Mouse (Mus musculus): ENCODE results near the gene Elmo1. TPM values are rescaled to one million over a fixed set of nuclear protein-coding genes. Genes with fewer than 3 reads are reported as not detected.

Elmo1 gene
- polyA plus RNA-seq, 1 experiment from 2014 or later = 31.3 TPM

DNA sequence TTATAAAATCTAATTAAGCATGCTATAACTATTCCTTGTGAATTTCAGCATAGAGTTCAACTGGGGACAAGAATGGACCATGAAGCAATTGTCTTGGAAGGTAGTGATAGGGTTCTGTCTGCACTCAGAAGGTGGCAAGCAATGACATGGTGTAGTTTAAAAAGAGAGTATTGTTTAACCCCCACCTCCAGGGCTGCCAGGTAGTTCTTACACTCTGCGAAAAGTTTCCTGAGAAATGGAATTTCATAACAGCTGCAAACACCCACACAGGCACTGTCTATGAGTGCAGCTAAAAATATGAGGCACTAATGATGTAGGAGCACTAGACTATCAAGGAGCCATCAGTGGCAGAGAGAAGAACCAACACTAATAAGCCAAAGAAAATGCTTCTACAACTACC, 13.9 kb upstream of the Elmo1 start:
- WGBS (ENCODE audit: missing documents) = 90% methylated on average over 1 of the region's 1 CpGs
- H3K4me3 ChIP-seq (ENCODE audit: inconsistent target) = no peak overlapping the region
- no peak overlapping the region for H3K27ac ChIP-seq
- no peaks in the 10 kb centered on the region for H3K36me3 ChIP-seq (ENCODE audit: inconsistent target)
- H3K79me2 ChIP-seq (ENCODE audit: inconsistent target) = no peaks in the 10 kb centered on the region

DNA sequence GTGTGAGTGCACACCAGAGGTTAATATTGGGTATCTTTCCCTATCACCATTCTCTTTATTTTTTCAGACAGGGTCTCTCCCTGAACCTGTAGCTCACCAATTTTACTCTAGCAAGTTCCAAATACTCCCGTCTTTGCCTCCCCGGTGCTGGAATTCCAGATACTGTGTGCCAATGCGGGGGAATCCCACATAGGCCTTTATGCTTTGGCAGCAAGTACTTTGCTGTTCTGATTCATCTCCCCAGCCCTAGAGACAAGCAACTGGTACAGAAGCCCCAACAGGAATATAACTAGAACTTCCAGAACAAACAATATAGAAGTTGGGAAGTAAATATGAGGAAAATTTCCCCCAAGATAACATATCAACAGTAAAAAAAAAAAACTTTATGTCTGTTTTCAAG, 13.2 kb upstream of the Elmo1 start:
- no peak overlapping the region for H3K4me3 ChIP-seq (ENCODE audit: inconsistent target)
- H3K36me3 ChIP-seq (ENCODE audit: inconsistent target) = no peaks in the 10 kb centered on the region
- H3K79me2 ChIP-seq (ENCODE audit: inconsistent target) = no peaks in the 10 kb centered on the region
- WGBS (ENCODE audit: missing documents) = 97% methylated on average over 3 of the region's 3 CpGs
- no peak overlapping the region for H3K27ac ChIP-seq

DNA sequence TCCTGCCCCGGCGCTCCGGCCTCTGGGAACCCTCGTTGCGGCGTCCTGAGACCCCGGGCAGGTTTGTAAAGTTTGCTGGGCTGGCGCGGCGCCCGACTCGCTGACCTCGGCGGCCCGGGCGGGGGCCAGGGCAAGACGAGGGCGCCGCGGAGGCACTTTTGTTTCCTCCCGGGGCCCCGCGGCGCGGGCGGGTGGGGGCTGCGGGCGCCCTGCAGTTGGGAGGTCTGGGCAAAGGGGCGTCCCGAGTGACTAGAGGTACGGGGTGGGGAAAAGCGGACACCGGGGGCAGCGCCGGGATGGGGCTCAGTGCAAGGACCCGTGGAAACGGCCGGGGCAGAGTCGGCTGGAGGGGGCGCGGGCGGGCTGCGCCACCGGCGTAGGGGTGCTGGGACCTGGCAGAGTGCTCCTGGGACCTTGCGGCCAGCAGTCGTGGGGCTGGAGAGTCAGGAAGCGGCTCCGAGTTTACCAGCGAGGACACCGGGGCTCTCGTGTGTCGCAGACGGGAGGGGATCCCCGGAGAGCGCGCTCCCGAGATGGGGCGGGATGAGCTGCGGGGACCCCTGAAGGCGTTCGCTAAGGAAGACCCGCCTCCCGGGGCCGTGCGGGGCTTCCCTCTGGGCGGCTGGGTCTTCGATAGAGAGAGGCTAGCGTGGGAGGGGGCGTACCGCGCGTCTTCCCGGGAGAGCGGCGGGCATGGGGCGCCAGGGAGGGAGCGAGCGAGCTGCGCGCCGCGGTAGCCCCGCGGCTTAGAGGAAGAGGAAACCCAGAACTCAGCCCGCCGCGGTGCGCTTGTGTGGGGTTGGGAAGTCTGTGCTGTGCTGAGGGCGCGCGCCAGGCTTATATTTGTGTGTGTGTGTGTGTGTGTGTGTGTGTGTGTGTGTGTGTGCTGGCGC, 561 bp downstream of the Elmo1 start:
- no peaks in the 10 kb centered on the region for H3K36me3 ChIP-seq (ENCODE audit: inconsistent target)
- peaks cover 38% of the 10 kb centered on the region for H3K79me2 ChIP-seq (ENCODE audit: inconsistent target)
- peak overlapping the region; percentile 79 for H3K27ac ChIP-seq
- H3K4me3 ChIP-seq (ENCODE audit: inconsistent target) = peak overlapping the region; percentile 41
- WGBS (ENCODE audit: missing documents) = under 1% methylated on average over 83 of the region's 93 CpGs

DNA sequence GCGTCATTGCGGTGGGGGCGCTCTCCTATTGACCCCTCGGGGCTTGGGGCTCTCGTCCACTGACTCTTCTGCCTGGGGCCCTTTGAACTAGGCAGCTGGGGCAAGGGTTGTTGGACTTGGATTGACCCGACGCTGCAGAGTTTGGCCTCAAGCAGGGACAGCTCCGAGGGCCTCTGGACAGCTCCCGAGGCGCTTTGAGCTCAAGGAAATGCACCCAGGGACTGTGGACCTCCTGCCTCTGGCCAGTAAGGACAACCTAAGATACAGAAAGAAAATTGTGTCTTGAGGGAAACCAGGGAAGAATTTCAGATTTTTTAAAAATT, 1.2 kb downstream of the Elmo1 start:
- Histone ChIP-seq H3K4me3 (ENCODE audit: inconsistent target) (peak overlapping the region; percentile 41), H3K27ac (peak overlapping the region; percentile 79), H3K36me3 (ENCODE audit: inconsistent target) (no peaks in the 10 kb centered on the region), H3K79me2 (ENCODE audit: inconsistent target) (peaks cover 44% of the 10 kb centered on the region)
- under 1% methylated on average over 10 of the region's 10 CpGs for WGBS (ENCODE audit: missing documents)

DNA sequence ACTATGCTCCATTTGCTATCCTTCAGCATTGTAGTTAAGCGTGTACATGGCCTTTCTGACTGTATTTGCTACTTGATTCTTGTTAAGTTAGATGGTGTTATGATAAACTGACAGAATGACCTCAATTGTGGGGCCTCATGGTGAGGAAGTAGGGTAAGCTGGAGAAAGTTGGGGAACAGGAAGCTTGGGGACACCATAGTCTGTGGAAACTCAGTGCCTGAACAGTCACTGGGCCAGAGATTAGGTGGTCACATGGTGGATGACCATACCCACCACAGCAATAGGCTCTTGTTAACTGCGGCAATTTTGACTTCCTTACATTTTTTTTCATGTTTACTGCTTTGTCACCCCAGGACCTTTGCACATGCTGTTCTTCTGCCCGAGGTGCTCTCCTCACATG, 1.9 kb downstream of the Elmo1 start:
- H3K27ac ChIP-seq = peak overlapping the region; percentile 79
- no peaks in the 10 kb centered on the region for H3K36me3 ChIP-seq (ENCODE audit: inconsistent target)
- peaks cover 52% of the 10 kb centered on the region for H3K79me2 ChIP-seq (ENCODE audit: inconsistent target)
- 15% methylated on average over 2 of the region's 3 CpGs for WGBS (ENCODE audit: missing documents)
- no peak overlapping the region for H3K4me3 ChIP-seq (ENCODE audit: inconsistent target)

DNA sequence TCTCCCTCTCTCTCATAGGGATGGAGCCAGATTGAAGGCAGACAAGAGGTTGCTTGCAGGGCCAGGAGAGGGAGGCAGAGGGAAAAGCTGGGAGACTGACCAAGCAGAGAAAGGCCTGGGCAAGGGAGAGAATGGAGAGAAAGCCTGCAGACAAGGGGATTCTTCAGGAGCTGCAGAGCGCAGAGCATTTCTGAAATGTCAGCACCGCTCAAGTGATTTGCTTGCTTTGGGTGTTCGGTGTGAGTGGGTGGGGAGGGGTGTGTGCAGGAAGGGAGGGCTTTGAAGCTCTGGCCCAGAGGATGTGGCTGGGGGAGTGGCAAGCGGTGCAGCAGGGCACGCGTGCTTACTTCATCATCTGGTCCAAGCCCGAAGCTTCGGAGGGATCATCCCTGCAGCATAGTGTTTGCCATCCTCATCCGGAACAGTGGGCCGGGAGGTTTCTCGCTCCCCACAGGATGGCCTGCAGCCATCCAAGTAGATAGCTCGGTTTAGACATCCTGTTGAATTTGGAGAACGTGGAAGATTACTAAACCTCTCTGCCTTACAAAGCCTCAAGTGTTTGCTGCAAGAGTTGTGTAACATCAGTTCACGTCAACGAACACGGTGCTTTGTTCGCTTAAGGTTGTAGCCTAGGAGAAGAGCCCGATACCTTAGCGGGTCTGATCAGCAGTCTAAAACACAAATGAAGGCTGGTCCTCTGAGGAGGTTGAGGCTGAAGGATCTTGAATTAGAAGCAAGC, 3.1 kb downstream of the Elmo1 start:
- Histone ChIP-seq H3K4me3 (ENCODE audit: inconsistent target) (no peak overlapping the region), H3K27ac (peak overlapping the region; percentile 79), H3K79me2 (ENCODE audit: inconsistent target) (peaks cover 64% of the 10 kb centered on the region), H3K36me3 (ENCODE audit: inconsistent target) (no peaks in the 10 kb centered on the region)
- 14% methylated on average over 18 of the region's 19 CpGs for WGBS (ENCODE audit: missing documents)

DNA sequence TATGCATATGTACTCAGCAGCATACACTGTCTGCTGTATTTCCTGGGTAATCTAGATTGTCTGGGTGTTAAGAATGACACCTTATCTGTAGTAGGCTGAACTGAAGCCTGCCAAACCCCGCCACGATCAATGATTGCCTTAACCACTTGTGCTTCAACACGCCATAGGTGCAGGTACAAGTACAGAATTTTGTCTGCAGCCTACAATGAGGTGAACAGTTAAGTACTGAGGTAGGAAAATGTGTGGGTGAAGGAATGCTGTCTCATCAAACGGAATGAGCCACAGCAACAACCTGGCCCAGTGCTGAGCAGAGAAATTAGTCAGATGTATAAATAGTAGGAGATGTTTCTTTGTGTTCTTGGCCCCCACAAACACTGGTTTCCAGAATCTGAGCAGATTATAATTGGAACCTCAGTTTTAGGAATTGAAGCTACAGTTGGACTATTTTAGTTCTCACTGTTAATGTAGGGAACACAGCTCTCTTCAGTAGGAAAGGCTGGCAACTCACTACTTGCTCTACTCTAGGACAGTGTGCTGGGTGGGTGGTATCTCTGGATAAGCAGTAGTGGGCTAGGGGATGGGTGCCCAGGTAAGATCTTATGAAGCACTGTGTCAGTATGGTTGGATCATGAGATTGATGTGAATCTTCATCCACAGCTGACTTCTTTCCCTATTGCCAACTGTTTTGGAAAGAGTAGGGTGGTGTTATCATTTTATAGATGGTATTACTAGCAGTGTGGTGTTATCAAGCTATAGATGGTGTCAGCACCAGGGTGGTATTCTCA, 4.7 kb downstream of the Elmo1 start:
- no peak overlapping the region for H3K4me3 ChIP-seq (ENCODE audit: inconsistent target)

DNA sequence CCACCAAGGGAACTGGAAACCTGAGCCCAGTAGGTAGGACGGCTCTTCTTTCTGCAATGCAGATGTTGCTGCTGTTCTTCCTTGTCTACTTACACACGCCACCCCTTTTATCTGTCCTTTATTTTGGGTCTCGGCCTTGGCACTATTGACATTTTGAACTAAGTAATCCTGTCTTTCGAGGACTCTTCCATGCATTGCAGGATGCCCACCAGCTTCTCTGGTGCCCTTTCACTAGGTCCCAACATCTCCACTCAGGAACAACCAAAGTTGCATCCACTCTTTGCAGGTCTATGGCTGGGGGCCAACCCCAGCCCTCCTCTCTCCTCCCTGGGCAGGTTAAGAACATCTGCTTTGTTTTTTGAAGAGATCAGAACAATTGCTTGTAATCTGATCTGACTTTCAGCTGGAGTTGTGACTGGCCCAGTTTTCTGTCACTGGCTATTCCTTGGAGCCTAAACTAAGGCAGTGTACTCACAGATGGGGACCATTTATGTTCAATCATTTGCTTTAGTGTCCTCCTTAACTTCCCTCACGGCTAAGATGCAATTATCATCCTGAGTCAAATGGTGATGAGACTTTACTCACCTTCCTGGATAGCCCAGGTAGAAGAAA, 6.7 kb downstream of the Elmo1 start:
- WGBS (ENCODE audit: missing documents) = 92% methylated on average over 5 of the region's 5 CpGs

More for the DNA sequence above, 4.7 kb downstream of the Elmo1 start:
- H3K27ac ChIP-seq = no peak overlapping the region
- H3K36me3 ChIP-seq (ENCODE audit: inconsistent target) = no peaks in the 10 kb centered on the region
- 92% methylated on average over 4 of the region's 4 CpGs for WGBS (ENCODE audit: missing documents)
- peaks cover 80% of the 10 kb centered on the region for H3K79me2 ChIP-seq (ENCODE audit: inconsistent target)

DNA sequence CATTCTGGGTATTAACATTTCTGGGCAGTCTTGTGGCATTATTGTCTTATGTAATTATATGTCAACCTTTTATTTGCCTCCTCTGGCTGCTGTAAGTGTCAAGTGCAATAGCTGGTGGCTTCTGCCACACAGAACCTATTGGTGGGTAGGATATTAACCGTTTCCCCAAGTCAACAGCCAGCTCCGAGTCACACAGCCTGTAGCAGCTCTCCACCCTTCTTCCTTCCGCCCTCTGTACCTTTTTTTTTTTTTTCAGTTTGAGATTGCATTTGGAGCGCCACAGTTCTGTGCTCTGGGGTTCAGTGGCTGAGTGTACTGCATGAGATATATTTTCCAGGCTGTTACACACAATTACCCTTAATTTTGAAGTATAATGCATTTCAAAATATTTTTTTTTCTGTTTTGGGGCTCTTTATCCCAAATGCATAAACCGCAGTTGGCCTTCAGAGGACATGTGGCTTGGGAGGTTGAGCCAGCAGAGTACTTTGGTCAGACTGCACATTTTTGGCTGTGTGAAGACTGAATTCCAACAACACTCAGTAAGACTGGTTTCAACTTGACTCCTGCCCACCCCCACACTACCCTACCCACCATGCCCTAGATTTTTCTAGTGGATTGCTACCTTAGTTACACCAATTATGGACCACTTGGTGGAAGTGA, 7.7 kb downstream of the Elmo1 start:
- Histone ChIP-seq H3K27ac (peak overlapping the region; percentile 30), H3K36me3 (ENCODE audit: inconsistent target) (no peaks in the 10 kb centered on the region), H3K79me2 (ENCODE audit: inconsistent target) (peaks cover 100% of the 10 kb centered on the region), H3K4me3 (ENCODE audit: inconsistent target) (no peak overlapping the region)
- 5% methylated on average over 5 of the region's 5 CpGs for WGBS (ENCODE audit: missing documents)

More for the DNA sequence above, 6.7 kb downstream of the Elmo1 start:
- peaks cover 95% of the 10 kb centered on the region for H3K79me2 ChIP-seq (ENCODE audit: inconsistent target)
- H3K4me3 ChIP-seq (ENCODE audit: inconsistent target) = no peak overlapping the region
- H3K36me3 ChIP-seq (ENCODE audit: inconsistent target) = no peaks in the 10 kb centered on the region
- no peak overlapping the region for H3K27ac ChIP-seq

DNA sequence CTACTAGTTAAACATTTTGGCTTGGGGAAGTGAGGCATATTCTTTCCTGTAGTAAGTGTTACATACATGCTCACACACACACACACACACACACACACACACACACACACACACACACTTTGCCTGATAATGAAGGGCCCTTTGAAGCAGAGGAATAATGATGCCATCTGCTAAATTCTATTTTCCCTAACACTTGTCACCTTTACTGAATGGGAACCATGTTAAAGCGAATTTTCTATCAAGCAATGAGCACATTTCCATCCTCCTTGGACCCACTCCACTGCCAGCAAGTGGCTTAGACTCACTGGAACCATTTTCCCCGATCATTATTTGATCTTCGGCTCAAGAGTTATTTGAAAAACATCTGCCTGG, 8.2 kb downstream of the Elmo1 start:
- Histone ChIP-seq H3K79me2 (ENCODE audit: inconsistent target) (peaks cover 100% of the 10 kb centered on the region), H3K36me3 (ENCODE audit: inconsistent target) (no peaks in the 10 kb centered on the region), H3K27ac (peak overlapping the region; percentile 30; the same call in 1 of the 2 replicates), H3K4me3 (ENCODE audit: inconsistent target) (no peak overlapping the region)
- 94% methylated on average over 3 of the region's 3 CpGs for WGBS (ENCODE audit: missing documents)

DNA sequence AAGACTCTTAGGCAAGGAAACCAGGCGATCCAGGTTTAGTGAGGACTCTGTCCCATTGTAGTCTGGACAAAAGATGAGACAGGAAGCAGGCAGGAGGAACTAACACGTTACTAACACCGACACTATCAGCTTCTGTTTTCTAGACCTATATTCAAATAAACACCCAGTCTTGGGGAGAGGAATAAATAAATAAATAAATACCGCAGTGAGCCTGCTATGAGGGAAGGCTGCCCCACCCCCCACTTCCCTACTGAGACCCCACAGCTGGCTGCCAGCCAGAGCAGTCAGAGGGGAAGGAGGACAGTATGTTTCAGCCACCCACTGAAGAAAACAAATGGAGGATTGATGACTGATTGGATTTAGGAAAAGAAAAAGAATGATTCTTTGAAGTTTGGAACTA, 9.2 kb downstream of the Elmo1 start:
- WGBS (ENCODE audit: missing documents) = 20% methylated on average over 4 of the region's 4 CpGs
- Histone ChIP-seq H3K36me3 (ENCODE audit: inconsistent target) (no peaks in the 10 kb centered on the region), H3K4me3 (ENCODE audit: inconsistent target) (no peak overlapping the region), H3K79me2 (ENCODE audit: inconsistent target) (peaks cover 100% of the 10 kb centered on the region), H3K27ac (no peak overlapping the region)

DNA sequence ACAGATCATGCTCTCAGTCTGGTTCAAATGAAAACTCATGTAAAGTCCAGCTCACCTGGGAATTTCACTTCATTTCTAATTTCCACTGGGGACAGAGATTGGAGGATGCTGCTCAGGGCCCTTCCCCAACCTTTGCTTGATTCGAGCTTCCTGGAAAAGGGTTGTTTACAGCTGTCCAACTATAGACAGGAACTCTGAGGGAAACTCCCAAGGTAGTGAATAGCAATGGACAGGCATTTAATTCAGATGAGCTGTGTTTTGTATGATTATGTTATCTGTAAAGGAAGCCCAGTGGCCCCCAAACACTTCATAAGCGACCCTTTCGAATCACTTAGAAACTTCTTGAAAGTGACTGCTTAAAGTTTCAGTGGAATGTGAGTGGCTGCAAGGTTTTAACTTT, 10.0 kb downstream of the Elmo1 start:
- 83% methylated on average over 3 of the region's 3 CpGs for WGBS (ENCODE audit: missing documents)
- Histone ChIP-seq H3K27ac (no peak overlapping the region), H3K79me2 (ENCODE audit: inconsistent target) (peaks cover 100% of the 10 kb centered on the region), H3K36me3 (ENCODE audit: inconsistent target) (no peaks in the 10 kb centered on the region), H3K4me3 (ENCODE audit: inconsistent target) (no peak overlapping the region)

DNA sequence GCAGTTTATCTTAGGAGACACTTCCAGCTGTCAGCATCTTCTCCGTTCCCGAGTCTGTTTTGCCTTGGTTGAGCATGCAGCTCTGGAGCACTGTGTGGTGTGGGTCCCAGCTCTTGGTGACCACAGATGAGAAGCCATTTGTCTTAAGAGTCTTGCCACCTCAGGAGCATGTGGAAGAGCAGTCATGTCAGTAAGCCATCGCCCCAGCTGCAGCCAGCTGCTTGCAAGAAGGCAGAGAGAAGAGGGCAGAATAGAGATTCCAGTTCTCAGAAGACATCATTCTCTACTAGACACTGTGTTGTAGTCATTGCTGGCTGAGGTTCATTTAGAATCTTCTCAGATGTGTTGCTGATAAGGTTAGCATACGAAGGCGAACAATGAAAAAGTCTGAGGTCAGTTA, 11.3 kb downstream of the Elmo1 start:
- Histone ChIP-seq H3K79me2 (ENCODE audit: inconsistent target) (peaks cover 100% of the 10 kb centered on the region), H3K4me3 (ENCODE audit: inconsistent target) (no peak overlapping the region), H3K36me3 (ENCODE audit: inconsistent target) (no peaks in the 10 kb centered on the region), H3K27ac (no peak overlapping the region)
- 95% methylated on average over 5 of the region's 5 CpGs for WGBS (ENCODE audit: missing documents)

DNA sequence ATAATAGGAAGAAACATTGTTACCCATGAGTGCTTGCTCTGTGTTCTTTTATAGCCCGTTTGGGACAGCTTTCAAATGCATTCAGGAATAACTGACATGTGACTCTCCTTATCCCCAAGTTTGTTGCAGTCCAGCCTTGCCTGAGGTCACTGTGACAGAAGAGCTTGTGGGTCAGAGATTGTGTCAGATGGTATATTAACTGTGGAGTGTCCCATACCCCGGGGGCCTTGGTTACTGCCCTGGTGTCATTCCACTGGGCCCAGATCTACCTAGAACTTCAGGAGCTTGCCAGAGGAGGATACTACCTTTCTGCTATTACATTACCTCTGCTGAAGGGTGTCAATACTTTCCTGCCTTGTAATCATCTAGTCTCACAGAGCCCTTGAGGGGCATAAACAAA, 14.4 kb downstream of the Elmo1 start:
- H3K4me3 ChIP-seq (ENCODE audit: inconsistent target) = no peak overlapping the region
- H3K36me3 ChIP-seq (ENCODE audit: inconsistent target) = no peaks in the 10 kb centered on the region
- peaks cover 100% of the 10 kb centered on the region for H3K79me2 ChIP-seq (ENCODE audit: inconsistent target)
- H3K27ac ChIP-seq = no peak overlapping the region
- 74% methylated on average over 2 of the region's 2 CpGs for WGBS (ENCODE audit: missing documents)

All from macrophage (primary cell).